Mouse (Mus musculus): ENCODE measurements around the gene Ybx2.

Ybx2 gene

DNA sequence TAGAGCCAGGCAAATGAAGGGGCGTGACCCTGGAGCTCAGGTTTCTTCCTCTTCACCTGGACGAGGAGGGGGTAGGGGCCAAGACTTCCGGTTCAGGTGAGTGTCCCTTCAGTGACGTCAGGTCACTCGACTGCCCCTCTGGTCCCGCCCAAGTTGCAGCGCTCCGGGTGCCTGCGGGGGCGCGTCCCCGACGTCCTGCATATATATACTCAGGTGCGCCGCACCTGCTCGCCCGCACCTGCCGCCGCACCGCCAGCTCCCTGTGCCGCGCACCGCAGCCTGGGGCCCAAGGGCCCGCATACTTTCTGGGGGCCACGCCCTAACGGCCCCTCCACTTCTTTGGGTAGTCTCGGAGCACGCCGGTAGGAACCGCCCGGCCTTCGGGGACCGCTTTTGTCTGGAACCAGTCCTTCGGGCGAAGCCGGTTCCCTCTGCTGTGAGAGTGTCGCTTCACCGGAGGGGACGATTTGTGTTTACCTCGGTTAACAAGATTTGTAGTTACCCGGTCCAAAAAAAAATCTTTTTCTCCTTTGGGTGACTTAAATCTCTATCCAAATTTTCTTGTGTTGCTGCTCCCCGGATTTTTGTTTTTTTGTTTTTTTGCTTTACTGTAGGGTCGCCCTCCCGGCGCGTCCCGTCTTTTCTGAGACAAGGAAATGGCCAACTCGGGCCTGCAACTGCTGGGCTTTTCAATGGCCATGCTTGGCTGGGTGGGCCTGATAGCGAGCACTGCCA, 29.8 kb downstream of the Ybx2 start:
- no peak for DNase-seq

DNA sequence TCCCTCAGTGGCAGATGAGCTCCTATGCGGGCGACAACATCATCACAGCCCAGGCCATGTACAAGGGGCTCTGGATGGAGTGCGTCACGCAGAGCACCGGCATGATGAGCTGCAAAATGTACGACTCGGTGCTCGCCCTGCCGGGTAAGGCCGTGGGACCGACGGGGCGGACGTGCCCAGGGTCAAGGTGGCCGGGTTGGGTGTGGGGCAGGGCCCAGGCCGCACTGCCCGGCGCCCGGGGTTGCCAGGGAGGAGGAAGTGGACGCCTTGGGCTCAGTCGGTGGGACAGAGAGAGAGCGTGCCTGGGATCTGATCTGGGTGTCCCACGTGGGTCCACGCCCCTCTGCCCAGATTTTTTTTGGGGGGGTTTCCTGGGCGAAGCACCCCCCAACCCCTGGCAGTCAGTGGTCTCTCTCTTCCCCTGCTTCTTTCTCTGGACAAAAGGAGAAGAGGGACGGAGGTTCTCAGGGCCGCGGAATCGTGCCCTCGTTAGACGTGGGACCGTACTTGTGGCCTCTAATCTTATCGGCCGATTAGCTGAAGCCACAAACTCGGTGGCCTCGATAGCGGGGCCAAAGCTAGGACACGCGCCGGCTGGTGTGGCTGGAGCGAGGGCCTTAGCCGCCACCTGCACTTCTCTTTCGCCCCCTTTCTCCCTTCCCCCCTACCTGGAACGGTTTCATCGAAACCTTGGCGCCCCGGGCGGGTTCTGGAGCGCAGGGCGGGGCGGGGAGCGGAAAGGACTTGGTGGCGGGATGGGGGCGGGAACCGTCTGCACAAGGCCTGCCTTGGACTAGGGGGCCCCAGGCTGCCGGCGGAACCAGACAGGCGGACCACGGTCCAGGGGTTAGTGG, 30.6 kb downstream of the Ybx2 start:
- peak; percentile 54 for DNase-seq

DNA sequence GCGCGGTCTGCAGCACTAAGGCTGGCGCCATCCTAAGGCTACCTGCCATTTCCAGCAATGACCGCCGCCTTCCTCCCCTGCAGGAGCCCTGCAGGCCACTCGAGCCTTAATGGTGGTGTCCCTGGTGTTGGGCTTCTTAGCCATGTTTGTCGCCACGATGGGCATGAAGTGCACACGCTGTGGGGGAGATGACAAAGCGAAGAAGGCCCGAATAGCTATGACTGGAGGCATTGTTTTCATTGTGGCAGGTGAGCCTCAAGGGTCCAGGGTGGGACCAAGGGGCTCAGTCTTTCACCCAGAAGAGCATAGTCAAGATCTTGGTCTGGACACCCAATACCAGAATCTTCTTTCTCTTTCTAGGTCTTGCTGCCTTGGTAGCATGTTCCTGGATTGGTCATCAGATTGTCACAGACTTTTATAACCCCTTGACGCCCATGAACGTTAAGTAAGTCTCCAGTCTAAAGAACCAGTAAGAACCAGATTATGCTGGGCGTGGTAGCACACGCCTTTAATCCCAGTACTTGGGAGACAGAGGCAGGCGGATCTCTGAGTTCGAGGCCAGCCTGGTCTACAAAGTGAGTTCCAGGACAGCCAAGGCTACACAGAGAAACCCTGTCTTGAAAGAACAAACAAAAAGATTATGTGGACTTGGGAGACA, 31.4 kb downstream of the Ybx2 start:
- no peak for DNase-seq

DNA sequence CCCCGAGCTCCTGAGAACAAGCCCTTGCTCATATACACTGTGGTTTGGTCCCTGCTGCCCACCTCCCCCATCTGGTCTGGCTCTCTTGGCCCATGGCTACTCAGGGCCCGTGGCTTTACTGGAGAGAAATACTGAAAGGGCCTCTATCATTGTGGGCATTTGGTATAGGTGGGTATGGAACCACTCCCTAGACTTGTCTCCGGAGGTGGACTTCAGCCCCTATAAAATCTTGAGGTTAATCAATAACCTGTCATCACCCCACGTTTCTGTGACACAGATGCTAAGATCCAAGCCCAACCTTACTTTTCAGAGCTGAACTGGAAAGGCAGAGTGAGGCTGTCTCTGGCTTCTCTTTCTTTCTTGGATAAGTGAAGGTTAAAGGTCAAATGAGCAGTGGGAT, 33.2 kb downstream of the Ybx2 start:
- DNase-seq = no peak

DNA sequence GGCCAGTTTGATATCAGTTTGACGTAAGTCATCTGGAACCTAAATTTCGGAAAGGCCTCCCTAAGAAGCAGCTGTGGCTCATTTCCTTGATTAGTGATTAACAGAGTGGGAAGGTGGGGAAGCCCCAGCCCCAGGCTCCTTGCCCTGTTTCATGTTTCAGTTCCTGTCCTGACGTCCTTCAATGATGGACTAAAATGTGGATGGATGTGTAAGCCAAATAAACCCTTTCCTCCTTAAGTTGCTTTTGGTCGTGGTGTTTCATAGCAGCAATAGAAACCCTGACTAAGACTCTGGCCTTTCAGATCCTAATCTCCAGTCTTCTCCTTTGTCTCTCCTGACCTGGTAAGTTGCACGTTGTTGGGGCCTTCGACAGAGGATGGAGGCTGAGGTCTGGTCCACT, 34.6 kb downstream of the Ybx2 start:
- no peak for DNase-seq

DNA sequence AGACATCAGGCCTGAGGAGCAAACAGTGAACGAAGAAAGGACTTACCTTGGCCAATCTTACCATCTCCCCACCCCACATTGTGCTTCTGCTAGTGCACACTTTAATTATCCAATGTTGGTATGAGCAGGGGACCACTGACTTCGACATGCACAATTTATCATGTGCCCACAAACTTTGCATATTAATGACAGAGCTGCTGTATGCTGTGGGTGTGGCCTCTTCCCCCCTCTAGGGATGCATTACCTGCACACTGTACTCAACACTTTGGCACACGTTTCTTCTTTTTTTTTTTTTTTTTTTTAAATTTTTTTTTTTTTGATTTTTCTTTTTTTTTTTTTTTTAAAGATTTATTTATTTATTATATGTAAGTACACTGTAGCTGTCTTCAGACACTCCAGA, 35.2 kb downstream of the Ybx2 start:
- no peak for DNase-seq

DNA sequence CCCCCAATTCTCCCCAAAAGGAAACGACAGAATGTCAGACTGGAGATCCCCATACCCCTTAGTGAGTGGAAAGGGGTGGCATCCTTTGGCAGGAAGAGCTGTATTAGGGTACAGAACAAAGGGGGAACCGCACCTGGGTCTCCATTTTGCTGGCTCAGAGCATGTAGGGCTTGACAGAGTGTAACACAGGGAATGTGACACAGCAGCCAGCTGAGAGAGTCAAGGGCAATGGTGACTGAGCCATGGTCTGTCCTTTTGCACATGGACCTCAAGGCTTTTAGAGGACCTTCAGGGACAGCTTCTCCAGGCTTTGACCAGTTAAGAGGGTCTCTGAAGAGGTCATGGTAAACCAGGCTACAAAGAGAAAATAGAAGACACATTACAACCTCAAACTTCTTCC, 39.3 kb downstream of the Ybx2 start:
- DNase-seq = no peak

DNA sequence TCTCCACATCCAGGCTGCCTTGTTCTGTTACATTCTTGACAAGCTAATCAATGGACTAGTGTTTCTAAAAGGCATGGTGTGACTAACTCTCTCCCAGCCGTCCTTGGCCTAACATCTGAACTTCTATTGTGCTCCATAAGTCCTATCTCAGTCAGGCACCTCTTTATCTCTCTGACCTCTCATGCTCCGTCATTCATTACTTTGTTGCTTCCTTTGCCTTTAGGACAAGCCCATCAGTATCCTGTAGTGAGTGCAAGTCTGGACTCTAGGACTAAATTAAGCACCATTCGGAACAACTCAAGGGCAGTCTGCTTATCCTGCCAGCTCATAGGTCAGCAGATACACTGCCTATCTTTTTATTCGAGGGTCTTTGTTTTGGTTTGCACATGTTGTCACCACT, 40.7 kb downstream of the Ybx2 start:
- DNase-seq = no peak

DNA sequence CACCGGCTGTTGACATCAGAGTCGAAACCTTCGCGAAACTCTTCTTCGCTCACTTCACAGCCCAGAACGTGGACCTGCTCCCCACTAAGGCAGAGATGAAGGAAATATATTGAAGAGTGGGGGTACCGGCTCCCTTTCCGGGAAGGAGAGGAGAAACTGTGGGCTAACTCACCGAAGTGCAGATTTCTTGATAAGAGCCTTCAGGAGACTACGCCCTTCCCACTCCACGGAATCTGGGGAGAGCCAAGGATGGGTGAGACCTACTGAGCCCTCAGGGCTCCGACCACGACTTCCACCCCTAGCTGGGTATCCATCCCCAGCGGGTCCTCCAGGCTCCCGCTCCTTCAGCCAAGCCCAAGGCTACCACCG, 44.2 kb downstream of the Ybx2 start:
- DNase-seq = no peak

DNA sequence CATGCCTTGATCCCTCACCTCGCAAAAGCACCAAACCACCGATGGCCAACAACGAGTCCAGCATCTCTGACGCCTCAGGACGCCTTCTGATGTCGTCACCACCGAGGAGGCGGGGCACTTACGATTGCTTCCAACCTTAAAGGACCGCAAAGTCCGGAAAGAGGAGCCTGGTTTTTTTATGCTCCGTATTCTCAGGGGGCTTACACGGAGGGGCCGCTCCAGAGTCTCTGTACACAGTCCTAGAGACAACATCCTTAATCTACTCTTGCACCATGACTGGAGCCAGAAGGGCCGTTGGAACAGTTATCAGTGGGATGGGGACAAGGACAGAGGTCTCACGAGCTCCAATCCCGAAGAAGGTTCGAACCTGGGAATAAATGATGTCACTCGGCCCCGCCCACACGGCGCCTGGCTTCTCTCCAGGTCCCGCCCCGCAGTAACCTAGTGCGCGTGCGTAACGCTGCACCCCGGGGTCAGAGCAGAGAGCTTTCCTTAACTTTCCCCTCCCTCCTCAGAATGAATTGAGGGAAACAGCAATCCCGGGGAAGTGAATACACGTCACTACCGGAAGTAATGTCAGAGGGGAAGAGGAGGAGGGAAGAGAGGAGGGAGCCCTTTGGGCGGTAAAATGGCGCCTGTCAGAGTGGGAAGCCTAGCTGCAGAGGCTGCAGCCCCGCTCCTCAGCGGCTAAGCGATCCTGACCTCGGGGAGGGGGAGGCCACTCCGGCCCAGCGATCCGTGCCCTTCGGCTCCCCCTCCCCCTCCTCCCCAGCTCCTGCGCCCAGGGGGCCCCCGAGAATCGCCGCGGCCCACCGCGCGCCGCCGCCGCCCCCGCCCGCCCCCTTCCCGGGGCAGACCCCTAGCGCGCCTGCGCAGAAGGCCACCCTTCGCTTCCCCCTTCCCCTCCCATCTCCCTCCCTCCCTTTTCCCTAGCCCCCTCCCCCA, 44.9 kb downstream of the Ybx2 start:
- DNase-seq = peak; percentile 98

DNA sequence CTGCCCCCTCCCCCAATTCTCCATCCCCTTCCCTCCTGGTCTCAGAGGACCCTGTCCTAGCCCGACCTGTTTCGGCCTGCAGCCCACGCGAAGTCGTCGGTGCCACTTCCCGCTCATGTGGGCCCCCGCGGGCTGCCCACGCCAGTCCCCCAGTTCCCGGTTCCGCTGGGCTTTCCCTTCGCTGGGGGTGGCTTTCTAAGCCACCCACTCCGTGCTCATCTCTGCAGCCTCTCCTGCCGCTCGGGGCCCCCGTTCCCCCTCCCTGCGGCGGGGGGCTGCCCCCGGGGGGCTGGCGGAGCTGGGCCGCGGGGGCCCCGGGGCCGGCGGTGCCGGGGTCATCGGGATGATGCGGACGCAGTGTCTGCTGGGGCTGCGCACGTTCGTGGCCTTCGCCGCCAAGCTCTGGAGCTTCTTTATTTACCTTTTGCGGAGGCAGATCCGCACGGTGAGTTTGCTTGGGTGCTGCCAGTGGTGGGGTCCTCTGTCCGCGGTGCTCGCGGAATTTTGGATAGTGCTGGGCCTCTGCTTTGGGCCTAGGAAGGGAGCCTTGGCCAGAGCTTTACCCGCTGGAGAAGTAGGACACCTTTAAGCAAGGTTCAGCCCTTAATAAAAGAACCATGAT, 45.7 kb downstream of the Ybx2 start, which contains the start of gene Ctdnep1:
TSS of gene Ctdnep1 (plus strand) at position 16 of the 622 bp plus-strand sequence.
- DNase-seq = peak; percentile 36

DNA sequence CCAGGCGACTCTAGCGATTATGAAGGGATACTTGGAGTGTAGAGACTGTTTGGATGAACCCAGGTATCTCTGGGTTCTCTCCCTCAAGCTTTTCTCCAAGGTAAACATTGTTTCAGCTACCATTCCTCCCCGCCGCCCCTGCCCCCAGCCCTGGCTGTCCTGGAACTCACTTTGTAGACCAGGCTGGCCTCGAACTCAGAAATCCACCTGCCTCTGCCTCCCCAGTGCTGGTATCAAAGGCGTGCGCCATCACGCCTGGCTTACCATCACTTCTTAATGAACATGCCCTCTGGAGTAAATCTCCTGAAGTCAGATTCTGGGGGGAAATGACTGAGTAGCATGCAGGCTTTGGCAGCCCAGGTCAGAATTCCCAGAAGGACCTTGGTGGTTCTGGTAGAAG, 46.6 kb downstream of the Ybx2 start, which contains the start of gene Elp5:
TSS of gene Elp5 (minus strand) at position 293 of the 400 bp plus-strand sequence.
- no peak for DNase-seq

DNA sequence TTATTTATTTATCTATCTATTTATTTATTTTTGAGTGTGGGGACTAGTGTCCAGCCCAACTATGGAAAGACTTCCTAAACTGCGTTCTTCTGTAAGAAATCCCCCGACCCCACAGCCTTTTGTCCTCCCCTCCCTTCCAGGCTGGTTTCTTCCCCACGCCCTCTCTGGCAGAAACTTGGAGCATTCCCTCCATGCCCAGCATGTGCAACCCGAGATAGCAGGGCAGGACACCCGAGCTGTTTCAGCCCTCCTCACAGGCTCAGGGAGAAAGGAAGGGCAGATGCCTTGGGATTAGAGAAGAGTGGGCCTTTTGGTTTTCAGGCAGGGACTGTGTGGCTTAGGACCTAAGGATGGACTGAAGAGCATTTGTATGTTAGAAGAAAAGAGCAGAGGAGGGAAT, 47.3 kb downstream of the Ybx2 start:
- DNase-seq = peak; percentile 28

DNA sequence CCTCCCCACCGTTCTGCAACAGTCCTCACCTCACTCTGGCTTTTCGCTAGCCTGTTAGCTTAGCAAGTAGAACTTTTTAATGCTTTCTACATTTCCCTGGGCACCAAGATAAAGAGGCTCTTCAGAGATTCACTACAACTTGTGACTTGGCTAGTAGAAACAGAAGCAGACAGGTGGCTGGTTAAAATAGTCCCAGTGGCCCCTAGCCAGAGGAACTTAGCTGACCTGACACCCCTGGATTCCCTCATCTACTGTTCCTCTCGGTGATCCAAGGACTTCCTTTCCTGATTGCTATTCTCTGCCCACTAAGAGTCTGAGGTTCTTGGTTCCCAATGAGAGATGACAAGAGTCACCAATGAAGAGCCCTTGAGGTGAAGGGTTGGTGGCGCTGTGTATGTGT, 47.8 kb downstream of the Ybx2 start:
- no peak for DNase-seq

DNA sequence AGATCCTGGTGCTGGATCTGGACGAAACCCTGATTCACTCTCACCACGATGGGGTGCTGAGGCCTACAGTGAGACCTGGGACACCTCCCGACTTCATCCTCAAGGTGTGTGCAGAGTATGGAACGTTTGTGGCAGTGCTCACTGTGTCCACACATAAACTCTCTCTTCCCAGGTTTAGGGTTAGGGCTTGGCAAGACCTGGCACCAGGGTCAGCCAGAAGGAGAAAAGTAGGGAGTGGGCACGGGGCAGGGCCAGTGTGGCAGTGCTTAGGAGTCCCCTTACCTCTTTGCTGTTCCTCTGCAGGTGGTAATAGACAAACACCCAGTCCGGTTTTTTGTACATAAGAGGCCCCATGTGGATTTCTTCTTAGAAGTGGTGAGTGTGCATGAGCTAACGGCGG, 48.8 kb downstream of the Ybx2 start:
- DNase-seq = no peak

DNA sequence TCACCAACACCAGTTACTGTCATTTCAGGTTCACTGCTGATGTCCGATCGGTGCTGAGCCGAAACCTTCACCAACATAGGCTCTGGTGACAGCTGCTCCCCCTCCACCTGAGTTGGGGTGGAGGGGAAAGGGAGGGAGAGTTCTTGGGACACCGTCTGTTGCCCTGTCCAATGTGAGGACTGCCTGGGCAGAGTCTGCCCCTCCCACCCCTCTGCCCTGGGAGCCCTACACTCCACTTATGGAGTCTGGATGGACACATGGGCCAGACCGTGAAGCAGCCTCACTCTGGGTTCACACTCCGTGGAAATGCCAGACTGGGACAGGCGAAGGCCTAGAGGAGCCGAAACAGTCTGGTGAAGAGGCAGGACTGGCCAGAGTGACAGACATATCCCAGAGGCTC, 54.4 kb downstream of the Ybx2 start:
- DNase-seq = no peak
